Comparison of ENCODE assay signal across 8 mouse cellular contexts in the genomic region with DNA sequence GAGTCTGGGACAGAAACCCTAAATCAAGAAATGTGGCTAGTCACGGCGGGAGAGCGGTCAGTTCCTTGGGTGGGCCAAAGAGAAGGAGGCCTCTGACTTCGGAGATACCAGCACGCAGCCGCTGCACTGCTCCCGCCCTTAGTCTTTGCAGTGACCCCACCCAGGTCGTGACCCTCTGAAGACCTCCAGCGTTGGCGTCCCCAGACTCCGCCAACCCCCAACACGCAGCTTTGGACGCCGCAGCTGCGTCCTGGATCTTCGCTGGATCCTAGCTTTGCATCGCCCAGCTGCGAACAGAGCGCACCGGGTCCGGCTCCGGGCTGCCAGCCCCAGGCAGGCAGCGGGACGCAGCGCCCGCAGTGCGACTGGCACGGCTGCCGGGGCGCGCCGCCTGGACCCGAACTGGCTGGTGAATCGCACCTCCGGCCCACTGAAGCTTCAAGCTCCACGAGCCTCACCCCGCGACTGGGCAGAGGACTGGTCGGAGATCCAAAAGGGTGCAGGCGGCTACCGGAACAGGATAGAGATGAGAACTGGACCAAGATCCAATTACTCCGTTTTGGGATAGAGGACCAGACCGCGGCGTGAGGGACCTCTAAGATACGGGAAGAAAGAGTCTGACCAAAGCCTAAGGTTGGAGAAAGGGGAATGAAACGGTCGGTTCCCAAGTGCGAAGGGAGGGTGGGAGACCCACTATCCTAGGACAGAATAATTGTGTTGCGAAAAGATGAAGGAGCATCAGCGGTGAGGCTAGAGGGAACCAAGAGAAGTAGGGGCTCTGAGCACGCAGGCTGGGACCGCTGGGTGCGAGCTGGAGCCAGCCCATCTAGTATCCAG. TPM values are rescaled to one million over a fixed set of nuclear protein-coding genes. Genes with fewer than 3 reads are reported as not detected.
A peak's percentile ranks its signal among the peaks of the same experiment; 100 is the strongest.
DNase-seq lines count a peak whose midpoint lies in the region; ATAC-seq and TF ChIP-seq lines count a peak whose summit lies in the region.

No protein-coding gene starts in this region.

- no peaks in the 10 kb centered on the region for H3K9me3 ChIP-seq in kidney, postnatal 0 days (replicated peaks; ENCODE audit: low read length)
- no peaks in the 10 kb centered on the region for H3K9me3 ChIP-seq in hindbrain, embryonic 12.5 days (replicated peaks)
- H3K9me3 ChIP-seq in midbrain, embryonic 12.5 days, result no peaks in the 10 kb centered on the region

- 0 out of 2 replicates have a peak overlapping the region, but pooled peaks have one; percentile 27 for H3K9ac ChIP-seq in kidney, postnatal 0 days (ENCODE audit: low read depth, low read length)
- H3K9ac ChIP-seq in hindbrain, embryonic 12.5 days, result peak overlapping the region; percentile 72
- peak overlapping the region; percentile 60 for H3K9ac ChIP-seq in midbrain, embryonic 12.5 days (replicated peaks)

- no peak for TF ChIP-seq POLR2A in cortical plate, adult 2 months (IDR thresholded peaks at IDR 0.05; ENCODE audit: extremely low read depth, insufficient read depth, low read length)

- no peak for TF ChIP-seq CTCF in kidney, postnatal 0 days (IDR thresholded peaks at IDR 0.05; ENCODE audit: low read depth)
- TF ChIP-seq CTCF in cortical plate, adult 2 months (IDR thresholded peaks at IDR 0.05; ENCODE audit: extremely low read depth, insufficient read depth, low read length), result no peak

- H3K27me3 ChIP-seq in kidney, postnatal 0 days (ENCODE audit: insufficient read depth, low read length), result peaks cover 34% of the 10 kb centered on the region
- peaks cover 61% of the 10 kb centered on the region for H3K27me3 ChIP-seq in hindbrain, embryonic 12.5 days
- H3K27me3 ChIP-seq in midbrain, embryonic 12.5 days, result peaks cover 67% of the 10 kb centered on the region

- peaks cover 10% of the 10 kb centered on the region for H3K4me1 ChIP-seq in kidney, postnatal 0 days (replicated peaks; ENCODE audit: insufficient read depth, low read length)
- H3K4me1 ChIP-seq in cortical plate, adult 2 months (ENCODE audit: control insufficient read depth, insufficient read depth, low read length), result peaks cover 2% of the 10 kb centered on the region; the same call in 1 of the 2 replicates
- H3K4me1 ChIP-seq in hindbrain, embryonic 12.5 days, result peaks cover 21% of the 10 kb centered on the region
- H3K4me1 ChIP-seq in midbrain, embryonic 12.5 days, result peaks cover 27% of the 10 kb centered on the region

- H3K27ac ChIP-seq in kidney, postnatal 0 days, result no peak overlapping the region
- H3K27ac ChIP-seq in cortical plate, adult 2 months (ENCODE audit: insufficient read depth, low read length), result peak overlapping the region; percentile 58; the same call in 1 of the 2 replicates
- H3K27ac ChIP-seq in hindbrain, embryonic 12.5 days, result no peak overlapping the region
- no peak overlapping the region for H3K27ac ChIP-seq in midbrain, embryonic 12.5 days (replicated peaks)

- no peak for DNase-seq in kidney, postnatal 0 days (ENCODE audit: low spot score)
- DNase-seq in kidney, adult 11 months, result no peak
- peak; percentile 68 for DNase-seq in R1 (ENCODE audit: low read depth, low spot score)
- DNase-seq in yolk sac, embryonic 10.5 days (ENCODE audit: low spot score), result no peak
- DNase-seq in urinary bladder, postnatal 10 days (ENCODE audit: low spot score), result no peak

- ATAC-seq in kidney, postnatal 0 days (replicated peaks; ENCODE audit: low FRiP score, low read depth), result no peak
- no peak; the same call in 1 of the 2 replicates for ATAC-seq in hindbrain, embryonic 12.5 days (ENCODE audit: low FRiP score)
- no peak for ATAC-seq in midbrain, embryonic 12.5 days (ENCODE audit: low FRiP score, low read depth)

- H3K4me3 ChIP-seq in kidney, postnatal 0 days (replicated peaks; ENCODE audit: low read depth, low read length), result peak overlapping the region; percentile 53
- peak overlapping the region; percentile 95 for H3K4me3 ChIP-seq in cortical plate, adult 2 months (ENCODE audit: insufficient read depth, low read length)
- H3K4me3 ChIP-seq in hindbrain, embryonic 12.5 days, result peak overlapping the region; percentile 80
- H3K4me3 ChIP-seq in midbrain, embryonic 12.5 days, result peak overlapping the region; percentile 69

- 1% methylated on average over 54 of the region's 54 CpGs for WGBS in kidney, postnatal 0 days
- under 1% methylated on average over 54 of the region's 54 CpGs for WGBS in hindbrain, embryonic 12.5 days
- under 1% methylated on average over 54 of the region's 54 CpGs for WGBS in midbrain, embryonic 12.5 days

- peak overlapping the region; percentile 87 for H3K4me2 ChIP-seq in kidney, postnatal 0 days (ENCODE audit: low read length)
- H3K4me2 ChIP-seq in hindbrain, embryonic 12.5 days (replicated peaks), result peak overlapping the region; percentile 95
- peak overlapping the region; percentile 90 for H3K4me2 ChIP-seq in midbrain, embryonic 12.5 days (replicated peaks)

- no peaks in the 10 kb centered on the region for H3K36me3 ChIP-seq in kidney, postnatal 0 days (ENCODE audit: insufficient read depth, low read length)
- no peaks in the 10 kb centered on the region for H3K36me3 ChIP-seq in hindbrain, embryonic 12.5 days
- H3K36me3 ChIP-seq in midbrain, embryonic 12.5 days, result no peaks in the 10 kb centered on the region

RNA-seq across cellular contexts. Expression of gene Zfyve28, which starts 1.0 kb away (rescaled TPM):
- 0.08 and 0.14 TPM in 2 replicates for polyA plus RNA-seq in kidney, postnatal 0 days (2015; fragmentation: Nextera tagmentation; extraction: Ambion mirVana)
- polyA plus RNA-seq in cortical plate, adult 2 months (2012; rRNA removed), result 42.2 and 43.0 TPM in 2 replicates
- 2.9 and 4.1 TPM in 2 replicates for polyA plus RNA-seq in hindbrain, embryonic 12.5 days (2016; fragmentation: Nextera tagmentation; extraction: Ambion mirVana)
- polyA plus RNA-seq in midbrain, embryonic 12.5 days (2016; fragmentation: Nextera tagmentation; extraction: Ambion mirVana), result 1.9 and 2.5 TPM in 2 replicates

RNA-seq across cellular contexts. Expression of gene Cfap99, which starts 1.2 kb away (rescaled TPM):
- polyA plus RNA-seq in kidney, postnatal 0 days (2015; fragmentation: Nextera tagmentation; extraction: Ambion mirVana), result not detected in 2 replicates
- polyA plus RNA-seq in cortical plate, adult 2 months (2012; rRNA removed), result 0.38 and 0.46 TPM in 2 replicates
- polyA plus RNA-seq in hindbrain, embryonic 12.5 days (2016; fragmentation: Nextera tagmentation; extraction: Ambion mirVana), result 0.09 and 0.25 TPM in 2 replicates
- polyA plus RNA-seq in midbrain, embryonic 12.5 days (2016; fragmentation: Nextera tagmentation; extraction: Ambion mirVana), result not detected in 2 replicates

RNA-seq across cellular contexts. Expression of gene Rnf4, which starts 48.9 kb away (rescaled TPM):
- 118 and 130 TPM in 2 replicates for polyA plus RNA-seq in kidney, postnatal 0 days (2015; fragmentation: Nextera tagmentation; extraction: Ambion mirVana)
- polyA plus RNA-seq in cortical plate, adult 2 months (2012; rRNA removed), result 82.6 and 88.2 TPM in 2 replicates
- polyA plus RNA-seq in hindbrain, embryonic 12.5 days (2016; fragmentation: Nextera tagmentation; extraction: Ambion mirVana), result 158 and 159 TPM in 2 replicates
- polyA plus RNA-seq in midbrain, embryonic 12.5 days (2016; fragmentation: Nextera tagmentation; extraction: Ambion mirVana), result 155 and 172 TPM in 2 replicates
